In the genomic region with DNA sequence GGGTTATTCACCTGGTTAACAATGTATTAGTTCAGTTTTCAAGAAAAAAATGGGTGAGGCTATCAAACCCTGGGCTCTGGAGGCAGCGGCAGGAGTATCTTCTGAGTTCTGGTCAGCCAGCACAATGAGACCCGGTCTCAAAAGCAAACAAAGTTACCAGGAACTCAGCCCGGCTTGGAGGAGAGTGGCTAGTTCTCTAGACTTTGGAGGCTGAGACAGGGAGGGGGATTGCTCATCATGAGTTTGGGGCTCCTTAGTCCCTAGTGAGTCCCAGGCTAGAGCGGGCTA, we compare ENCODE assay signal across 9 mouse cellular contexts. TPM values are rescaled to one million over a fixed set of nuclear protein-coding genes. Genes with fewer than 3 reads are reported as not detected.
DNase-seq lines count a peak whose midpoint lies in the region; ATAC-seq and TF ChIP-seq lines count a peak whose summit lies in the region.
"Had no signal": no experiment of that assay in that cellular context is flagged by ENCODE, and none has a peak within 500 bp of the region (broad histone marks: within the 10 kb centered on the region; RNA-seq: fewer than 3 reads in every experiment).

No protein-coding gene starts in this region.

- TF ChIP-seq CTCF in G1E (IDR thresholded peaks at IDR 0.05; ENCODE audit: low read depth, low read length), result no peak
- no peak for TF ChIP-seq CTCF in liver, embryonic 14.5 days (IDR thresholded peaks at IDR 0.05; ENCODE audit: low read depth)
- no peak for TF ChIP-seq CTCF in cerebellum, adult 2 months (IDR thresholded peaks at IDR 0.05; ENCODE audit: borderline replicate concordance, insufficient read depth, low read depth, low read length)

- H3K27ac ChIP-seq in kidney, embryonic 14.5 days (ENCODE audit: low read depth, low read length), result no peak overlapping the region
- H3K27ac ChIP-seq in forebrain, embryonic 12.5 days, result no peak overlapping the region
- peak overlapping the region; percentile 90 for H3K27ac ChIP-seq in liver, embryonic 14.5 days
- no peak overlapping the region for H3K27ac ChIP-seq in cerebellum, adult 2 months (ENCODE audit: insufficient read depth, low read length)

- no peak overlapping the region for H3K9ac ChIP-seq in kidney, embryonic 14.5 days (ENCODE audit: low read depth, low read length)
- 0 out of 2 replicates have a peak overlapping the region, but pooled peaks have one; percentile 61 for H3K9ac ChIP-seq in forebrain, embryonic 12.5 days
- H3K9ac ChIP-seq in liver, embryonic 14.5 days (replicated peaks), result peak overlapping the region; percentile 86

- no peaks in the 10 kb centered on the region for H3K27me3 ChIP-seq in kidney, embryonic 14.5 days (ENCODE audit: control insufficient read depth, insufficient read depth, low read length)
- H3K27me3 ChIP-seq in G1E (ENCODE audit: insufficient read depth, low read length), result no peaks in the 10 kb centered on the region
- peaks cover 7% of the 10 kb centered on the region; the same call in 1 of the 2 replicates for H3K27me3 ChIP-seq in forebrain, embryonic 12.5 days
- H3K27me3 ChIP-seq in liver, embryonic 14.5 days (ENCODE audit: control insufficient read depth, insufficient read depth, low read length), result no peaks in the 10 kb centered on the region
- H3K27me3 ChIP-seq in cerebellum, adult 2 months (ENCODE audit: control insufficient read depth, insufficient read depth, low read length), result no peaks in the 10 kb centered on the region; the same call in 1 of the 2 replicates

- ATAC-seq in kidney, embryonic 14.5 days (ENCODE audit: low FRiP score, low TSS enrichment), result no peak
- no peak for ATAC-seq in G1E (ENCODE audit: extremely low read depth, insufficient number of reproducible peaks, low FRiP score, poor library complexity, severe bottlenecking)
- ATAC-seq in forebrain, embryonic 12.5 days (ENCODE audit: low FRiP score), result no peak
- ATAC-seq in liver, embryonic 14.5 days (ENCODE audit: insufficient read depth), result no peak

- TF ChIP-seq EP300 in liver, embryonic 14.5 days (IDR thresholded peaks at IDR 0.05; ENCODE audit: low read depth), result no peak

- H3K36me3 ChIP-seq in kidney, embryonic 14.5 days (ENCODE audit: control insufficient read depth, insufficient read depth, low read length), result peaks cover 23% of the 10 kb centered on the region
- peaks cover 40% of the 10 kb centered on the region for H3K36me3 ChIP-seq in G1E (replicated peaks)
- H3K36me3 ChIP-seq in forebrain, embryonic 12.5 days (replicated peaks), result peaks cover 19% of the 10 kb centered on the region
- H3K36me3 ChIP-seq in liver, embryonic 14.5 days (replicated peaks; ENCODE audit: control insufficient read depth, insufficient read depth, low read depth), result peaks cover 41% of the 10 kb centered on the region

- no peak for TF ChIP-seq POLR2A in cerebellum, adult 2 months (IDR thresholded peaks at IDR 0.05; ENCODE audit: borderline replicate concordance, insufficient read depth, low read length)

- no peaks in the 10 kb centered on the region for H3K9me3 ChIP-seq in kidney, embryonic 14.5 days (ENCODE audit: control insufficient read depth, low read length)
- no peaks in the 10 kb centered on the region for H3K9me3 ChIP-seq in G1E (replicated peaks)
- H3K9me3 ChIP-seq in forebrain, embryonic 12.5 days, result no peaks in the 10 kb centered on the region
- H3K9me3 ChIP-seq in liver, embryonic 14.5 days (ENCODE audit: control insufficient read depth, low read length), result no peaks in the 10 kb centered on the region

- H3K4me1 ChIP-seq in kidney, embryonic 14.5 days (ENCODE audit: control insufficient read depth, insufficient read depth, low read length), result peaks cover 20% of the 10 kb centered on the region
- H3K4me1 ChIP-seq in G1E (ENCODE audit: insufficient read depth, low read depth, low read length), result peaks cover 31% of the 10 kb centered on the region
- H3K4me1 ChIP-seq in forebrain, embryonic 12.5 days, result peaks cover 43% of the 10 kb centered on the region
- peaks cover 24 to 28% of the 10 kb centered on the region in 2 experiments for H3K4me1 ChIP-seq in liver, embryonic 14.5 days (replicated peaks; ENCODE audit: control insufficient read depth in 2 of 2, insufficient read depth in 2 of 2, low read length in 1 of 2)
- peaks cover 7% of the 10 kb centered on the region; the same call in 1 of the 2 replicates for H3K4me1 ChIP-seq in cerebellum, adult 2 months (ENCODE audit: control insufficient read depth, insufficient read depth, low read length)

- 84% methylated on average over 4 of the region's 4 CpGs for WGBS in kidney, embryonic 14.5 days
- 90% methylated on average over 4 of the region's 4 CpGs for WGBS in forebrain, embryonic 12.5 days
- 22% methylated on average over 4 of the region's 4 CpGs for WGBS in liver, embryonic 14.5 days (ENCODE audit: insufficient replicate concordance)
- WGBS in cerebellum, adult 2 months, result 93% methylated on average over 4 of the region's 4 CpGs

- peak overlapping the region; percentile 72 for H3K4me2 ChIP-seq in kidney, embryonic 14.5 days (replicated peaks; ENCODE audit: low read depth, low read length)
- peak overlapping the region; percentile 83 for H3K4me2 ChIP-seq in forebrain, embryonic 12.5 days
- H3K4me2 ChIP-seq in liver, embryonic 14.5 days (ENCODE audit: low read depth), result peak overlapping the region; percentile 99

- DNase-seq in kidney, adult 18-20 months, result no peak
- DNase-seq in G1E (ENCODE audit: low spot score), result no peak
- DNase-seq in liver, embryonic 14.5 days (ENCODE audit: low read depth in 3 of 3, low spot score in 3 of 3), result no peak
- no peak for DNase-seq in cerebellum, adult 9-10 months
- no peak for DNase-seq in Muller cell, postnatal 12 days (ENCODE audit: inconsistent ontology term)
- no peak for DNase-seq in cerebellum, adult 2 months

- peak overlapping the region; percentile 67 for H3K4me3 ChIP-seq in kidney, embryonic 14.5 days (ENCODE audit: low read length)
- peak overlapping the region; percentile 87 for H3K4me3 ChIP-seq in G1E (ENCODE audit: low read depth, low read length)
- peak overlapping the region; percentile 52 for H3K4me3 ChIP-seq in forebrain, embryonic 12.5 days (replicated peaks)
- H3K4me3 ChIP-seq in liver, embryonic 14.5 days (ENCODE audit: insufficient read depth in 1 of 2, low read depth in 2 of 2, low read length in 2 of 2), result peak overlapping the region; percentile 71 to 89
- H3K4me3 ChIP-seq in cerebellum, adult 2 months (replicated peaks; ENCODE audit: insufficient read depth, low read depth, low read length), result no peak overlapping the region

RNA-seq across cellular contexts. Expression of a gene that starts 1.6 kb away (rescaled TPM):
- 187 and 196 TPM in 2 replicates for polyA plus RNA-seq in kidney, embryonic 14.5 days (2014; fragmentation: Nextera tagmentation; extraction: Ambion mirVana)
- 856 and 1,023 TPM in 2 replicates for total RNA-seq in G1E (2014; fragmentation: Nextera tagmentation)
- total RNA-seq in G1E (2017), result 252 and 273 TPM in 2 replicates
- polyA plus RNA-seq in G1E (2012), result 47.1 and 72.7 TPM in 2 replicates
- 107 and 111 TPM in 2 replicates for polyA plus RNA-seq in forebrain, embryonic 12.5 days (2016; fragmentation: Nextera tagmentation; extraction: Ambion mirVana)
- polyA plus RNA-seq in liver, embryonic 14.5 days (2012; rRNA removed), result 273 and 373 TPM in 2 replicates
- polyA plus RNA-seq in liver, embryonic 14.5 days (2014; fragmentation: Nextera tagmentation; extraction: Ambion mirVana), result 277 and 278 TPM in 2 replicates
- 6.4 and 9.0 TPM in 2 replicates for polyA plus RNA-seq in cerebellum, adult 2 months (2012; rRNA removed)

RNA-seq across cellular contexts. Expression of a gene that starts 23.6 kb away (rescaled TPM):
- 0.13 and 0.31 TPM in 2 replicates for polyA plus RNA-seq in kidney, embryonic 14.5 days (2014; fragmentation: Nextera tagmentation; extraction: Ambion mirVana)
- total RNA-seq in G1E (2014; fragmentation: Nextera tagmentation), result not detected in 2 replicates
- not detected in 2 replicates for total RNA-seq in G1E (2017)
- not detected in 2 replicates for polyA plus RNA-seq in G1E (2012)
- 0.73 and 1.4 TPM in 2 replicates for polyA plus RNA-seq in forebrain, embryonic 12.5 days (2016; fragmentation: Nextera tagmentation; extraction: Ambion mirVana)
- 1.1 and 1.2 TPM in 2 replicates for polyA plus RNA-seq in liver, embryonic 14.5 days (2012; rRNA removed)
- polyA plus RNA-seq in liver, embryonic 14.5 days (2014; fragmentation: Nextera tagmentation; extraction: Ambion mirVana), result 0.32 and 0.53 TPM in 2 replicates
- 25.7 and 37.7 TPM in 2 replicates for polyA plus RNA-seq in cerebellum, adult 2 months (2012; rRNA removed)

RNA-seq across cellular contexts. Expression of a gene that starts 43.0 kb away (rescaled TPM):
- 27.3 and 31.7 TPM in 2 replicates for polyA plus RNA-seq in kidney, embryonic 14.5 days (2014; fragmentation: Nextera tagmentation; extraction: Ambion mirVana)
- 58.2 and 59.0 TPM in 2 replicates for total RNA-seq in G1E (2014; fragmentation: Nextera tagmentation)
- total RNA-seq in G1E (2017), result 22.3 and 22.8 TPM in 2 replicates
- polyA plus RNA-seq in G1E (2012), result 71.0 and 73.9 TPM in 2 replicates
- polyA plus RNA-seq in forebrain, embryonic 12.5 days (2016; fragmentation: Nextera tagmentation; extraction: Ambion mirVana), result 41.6 and 48.3 TPM in 2 replicates
- 14.3 and 15.7 TPM in 2 replicates for polyA plus RNA-seq in liver, embryonic 14.5 days (2012; rRNA removed)
- polyA plus RNA-seq in liver, embryonic 14.5 days (2014; fragmentation: Nextera tagmentation; extraction: Ambion mirVana), result 11.1 and 12.1 TPM in 2 replicates
- polyA plus RNA-seq in cerebellum, adult 2 months (2012; rRNA removed), result 0.07 and 0.22 TPM in 2 replicates
- total RNA-seq: gastrocnemius, adult 8-10 months had no signal

RNA-seq across cellular contexts. Expression of a gene that starts 56.3 kb away (rescaled TPM):
- polyA plus RNA-seq in kidney, embryonic 14.5 days (2014; fragmentation: Nextera tagmentation; extraction: Ambion mirVana), result 0.43 and 1.3 TPM in 2 replicates
- total RNA-seq in G1E (2014; fragmentation: Nextera tagmentation) (not detected in 2 replicates), G1E (2017) (not detected in 2 replicates)
- polyA plus RNA-seq in G1E (2012), result not detected in 2 replicates
- 0.44 and 1.3 TPM in 2 replicates for polyA plus RNA-seq in forebrain, embryonic 12.5 days (2016; fragmentation: Nextera tagmentation; extraction: Ambion mirVana)
- polyA plus RNA-seq in liver, embryonic 14.5 days (2012; rRNA removed), result not detected in 2 replicates
- not detected in 2 replicates for polyA plus RNA-seq in liver, embryonic 14.5 days (2014; fragmentation: Nextera tagmentation; extraction: Ambion mirVana)
- 1.3 and 1.6 TPM in 2 replicates for polyA plus RNA-seq in cerebellum, adult 2 months (2012; rRNA removed)
- total RNA-seq: gastrocnemius, adult 8-10 months had no signal

Comparison
In these comparisons a context has a peak if more than half of its experiments do, and no peak if none do; other contexts are left out.
1. RNA of a gene that starts 23.6 kb away (polyA plus RNA-seq): 25.7 to 37.7 TPM in cerebellum, adult 2 months; 0.32 to 1.2 TPM in liver, embryonic 14.5 days, 0.73 to 1.4 TPM in forebrain, embryonic 12.5 days, 0.13 to 0.31 TPM in kidney, embryonic 14.5 days and not detected in G1E; every median in the first group is over 10 times any median in the second.
2. Peak in every context shown above with its lines, with median percentiles within 50 percentile points of each other: H3K4me2 ChIP-seq.